Mouse (Mus musculus): ENCODE measurements around the gene B430305J03Rik. TPM values are rescaled to one million over a fixed set of nuclear protein-coding genes. Genes with fewer than 3 reads are reported as not detected.

B430305J03Rik gene
- total RNA-seq, 2 experiments from 2014 or later, result not detected

DNA sequence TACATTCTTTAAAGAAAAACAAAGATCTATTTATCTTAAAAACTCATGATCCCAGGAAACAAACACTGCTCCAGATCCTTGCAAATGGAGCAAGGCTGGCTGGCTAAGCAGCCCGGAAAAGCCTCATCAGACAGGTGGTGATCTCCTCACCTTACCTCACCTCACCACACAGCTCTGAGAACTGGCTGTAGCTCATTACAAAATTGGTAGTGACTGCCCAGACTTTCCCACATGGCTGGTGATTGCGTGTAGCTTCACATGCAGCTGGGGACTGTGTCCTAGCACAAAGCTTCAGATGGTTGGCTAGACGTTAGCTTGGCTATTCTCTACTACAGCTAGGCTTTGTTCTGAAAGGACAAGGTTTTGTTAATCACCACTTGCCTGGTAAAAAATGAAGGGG, 28.5 kb downstream of the B430305J03Rik start:
- no peak overlapping the region for H3K27ac ChIP-seq
- DNase-seq, result no peak
- H3K4me3 ChIP-seq, result no peak overlapping the region
- no peak for TF ChIP-seq CTCF (IDR thresholded peaks at IDR 0.05)
- intact Hi-C loops (cut with DNase I), result no loop called here

DNA sequence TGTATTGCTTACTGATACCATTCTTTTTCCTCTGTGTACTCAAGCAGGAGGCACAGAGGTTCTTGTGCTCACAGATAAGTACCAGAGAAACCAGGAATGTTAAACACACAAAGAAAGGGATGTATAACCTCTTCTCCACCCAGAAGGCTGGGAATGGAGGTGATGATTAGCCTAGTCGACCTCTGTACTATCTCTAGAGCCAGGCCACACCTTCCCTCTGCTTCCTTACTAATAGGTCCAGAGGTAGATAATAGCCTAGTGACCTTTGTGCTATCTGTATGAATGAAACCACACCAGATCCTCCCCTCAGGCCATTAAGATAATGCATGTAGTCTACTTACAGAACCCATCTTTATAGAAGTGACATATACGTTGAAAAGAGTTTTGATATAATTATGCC, 29.5 kb downstream of the B430305J03Rik start:
- no peak for TF ChIP-seq CTCF (IDR thresholded peaks at IDR 0.05)
- no peak for DNase-seq
- Histone ChIP-seq H3K4me3 (no peak overlapping the region), H3K27ac (no peak overlapping the region)
- intact Hi-C loops (cut with DNase I), result no loop called here

DNA sequence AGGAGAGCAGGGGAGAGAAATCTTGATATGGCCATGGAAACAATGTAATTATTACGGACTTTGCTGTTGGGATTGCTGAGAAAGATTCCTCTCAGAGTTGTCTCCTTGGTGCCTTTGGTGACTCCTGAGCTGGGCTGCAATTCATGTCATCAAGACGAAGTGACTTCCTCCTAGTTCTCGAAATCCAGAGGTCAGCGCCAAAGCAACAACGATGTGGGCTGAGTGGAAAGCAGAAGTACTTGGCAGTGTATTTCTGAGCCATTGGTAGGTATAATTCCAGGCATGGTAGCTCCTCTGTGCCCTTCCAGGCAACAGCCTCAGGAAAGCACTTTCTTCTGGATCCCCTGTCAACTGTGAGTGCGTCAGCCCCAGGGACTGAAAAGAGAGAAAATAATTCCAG, 44.1 kb downstream of the B430305J03Rik start:
- no peak for DNase-seq
- Histone ChIP-seq H3K4me3 (no peak overlapping the region), H3K27ac (no peak overlapping the region)
- intact Hi-C loops (cut with DNase I), result no loop called here
- no peak for TF ChIP-seq CTCF (IDR thresholded peaks at IDR 0.05)

DNA sequence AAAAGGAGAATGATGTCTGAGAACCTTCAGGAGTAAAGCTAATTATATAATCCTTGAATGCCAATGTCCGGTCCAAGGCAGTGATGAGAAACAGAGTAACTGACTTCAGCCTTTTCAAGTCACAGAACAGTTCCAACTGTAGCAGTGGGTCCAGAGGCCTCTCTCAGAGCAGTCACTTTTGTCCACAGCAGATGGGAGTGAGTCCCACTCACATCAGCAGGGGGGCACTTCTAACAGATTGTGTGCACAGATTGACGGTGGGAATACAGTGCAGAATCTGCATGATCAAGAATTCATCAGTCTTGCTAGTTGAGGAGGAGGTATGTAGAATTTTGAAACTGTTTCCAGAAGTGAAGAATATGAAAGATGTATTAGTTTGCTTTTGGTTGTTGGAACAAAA, 45.7 kb downstream of the B430305J03Rik start:
- Histone ChIP-seq H3K27ac (no peak overlapping the region), H3K4me3 (no peak overlapping the region)
- no peak for DNase-seq
- intact Hi-C loops (cut with DNase I), result no loop called here
- no peak for TF ChIP-seq CTCF (IDR thresholded peaks at IDR 0.05)

DNA sequence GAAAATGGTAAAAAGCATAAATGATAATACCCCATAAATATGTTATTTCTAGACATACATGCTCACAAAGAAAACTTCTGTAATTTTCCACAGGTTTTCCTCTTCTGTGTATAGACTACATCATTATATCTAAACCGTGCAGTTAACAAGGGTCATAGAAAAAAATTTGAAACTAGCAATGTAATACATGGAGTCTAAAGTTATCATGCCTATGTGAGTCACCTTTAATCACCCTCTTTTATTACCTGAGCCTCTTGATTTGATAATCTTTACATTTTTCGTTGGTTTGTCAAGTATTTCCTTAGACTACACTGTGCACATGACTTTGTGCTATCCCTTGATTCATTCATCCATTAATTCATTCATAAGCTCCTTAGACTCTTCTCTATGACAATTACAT, 50.7 kb downstream of the B430305J03Rik start:
- H3K27ac ChIP-seq, result no peak overlapping the region
- no peak overlapping the region for H3K4me3 ChIP-seq
- TF ChIP-seq CTCF (IDR thresholded peaks at IDR 0.05), result no peak
- intact Hi-C loops (cut with DNase I), result no loop called here
- DNase-seq, result no peak

Other genes with a start within 250 kb of the B430305J03Rik start
- gene Rap2b, start 4.3 kb downstream of the B430305J03Rik start, total RNA-seq (2021), result 1 to 10 TPM; 1.2 to 1.5 TPM

Data from gastrocnemius, adult 2 months (tissue).